Comparison of ENCODE assay signal across 12 mouse cellular contexts in the genomic region with DNA sequence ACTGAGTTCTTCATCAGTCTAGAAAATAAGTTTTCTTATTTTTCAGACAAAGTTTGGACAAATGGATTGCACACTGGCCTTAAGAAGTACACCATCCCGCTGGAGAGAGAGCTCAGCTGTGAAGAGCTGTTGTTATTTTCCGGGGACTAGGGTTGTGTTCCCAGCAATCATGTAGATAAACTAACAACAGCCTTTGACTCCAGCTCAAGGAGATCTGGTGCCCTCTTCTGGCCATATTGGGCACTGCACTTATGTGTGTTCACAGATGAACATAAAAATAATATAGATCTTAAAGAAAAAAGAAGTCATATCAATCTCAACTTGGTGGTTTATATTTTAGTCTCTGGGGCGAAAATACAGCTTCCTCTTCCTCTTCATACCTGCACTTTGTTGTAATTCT.
A peak's percentile ranks its signal among the peaks of the same experiment; 100 is the strongest.
DNase-seq lines count a peak whose midpoint lies in the region; ATAC-seq and TF ChIP-seq lines count a peak whose summit lies in the region.
"Had no signal": no experiment of that assay in that cellular context is flagged by ENCODE, and none has a peak within 500 bp of the region (broad histone marks: within the 10 kb centered on the region; RNA-seq: fewer than 3 reads in every experiment).

No protein-coding gene starts in this region.

- 85% methylated on average over 3 of the region's 3 CpGs for WGBS in kidney, embryonic 14.5 days
- 87% methylated on average over 3 of the region's 3 CpGs for WGBS in midbrain, embryonic 14.5 days
- 89% methylated on average over 3 of the region's 3 CpGs for WGBS in midbrain, embryonic 15.5 days

- TF ChIP-seq POLR2A in cortical plate, adult 2 months (IDR thresholded peaks at IDR 0.05; ENCODE audit: extremely low read depth, insufficient read depth, low read length): no peak

- H3K9ac ChIP-seq in kidney, embryonic 14.5 days (ENCODE audit: low read depth, low read length): no peak overlapping the region
- no peak overlapping the region for H3K9ac ChIP-seq in midbrain, embryonic 14.5 days (replicated peaks; ENCODE audit: low read length)
- H3K9ac ChIP-seq in midbrain, embryonic 15.5 days: no peak overlapping the region
- H3K9ac ChIP-seq: embryonic facial prominence, embryonic 12.5 days had no signal

- peak; percentile 5 for DNase-seq in adrenal gland, postnatal 14 days
- DNase-seq in adrenal gland, adult (ENCODE audit: inconsistent age in 2 of 2, low spot score in 1 of 2): no peak
- DNase-seq in kidney, adult 9 months: peak; percentile 1
- DNase-seq in midbrain, embryonic 14.5 days: peak; percentile 25
- no peak for DNase-seq in right cerebral cortex, postnatal 25 days
- DNase-seq: cerebellum, adult 9-11 months; gastrocnemius, postnatal 14 days had no signal

- H3K27ac ChIP-seq in kidney, embryonic 14.5 days (ENCODE audit: low read depth, low read length): no peak overlapping the region
- H3K27ac ChIP-seq in midbrain, embryonic 14.5 days (replicated peaks; ENCODE audit: low read depth, low read length): no peak overlapping the region
- H3K27ac ChIP-seq in midbrain, embryonic 15.5 days: no peak overlapping the region
- H3K27ac ChIP-seq in cortical plate, adult 2 months (ENCODE audit: insufficient read depth, low read length): no peak overlapping the region
- H3K27ac ChIP-seq: embryonic facial prominence, embryonic 12.5 days; macrophage had no signal

- H3K27me3 ChIP-seq in kidney, embryonic 14.5 days (ENCODE audit: control insufficient read depth, insufficient read depth, low read length): no peaks in the 10 kb centered on the region
- no peaks in the 10 kb centered on the region for H3K27me3 ChIP-seq in midbrain, embryonic 14.5 days (ENCODE audit: control insufficient read depth, insufficient read depth, low read length)
- no peaks in the 10 kb centered on the region for H3K27me3 ChIP-seq in midbrain, embryonic 15.5 days (replicated peaks)
- H3K27me3 ChIP-seq: embryonic facial prominence, embryonic 12.5 days had no signal

- ATAC-seq in kidney, embryonic 14.5 days (ENCODE audit: low FRiP score, low TSS enrichment): no peak
- no peak for ATAC-seq in midbrain, embryonic 14.5 days (ENCODE audit: low FRiP score, low TSS enrichment)
- no peak for ATAC-seq in midbrain, embryonic 15.5 days (replicated peaks)

- peak; percentile 15; the same call in 1 of the 2 replicates for TF ChIP-seq CTCF in cortical plate, adult 2 months (IDR thresholded peaks at IDR 0.05; ENCODE audit: extremely low read depth, insufficient read depth, low read length)

- H3K4me2 ChIP-seq in kidney, embryonic 14.5 days (replicated peaks; ENCODE audit: low read depth, low read length): no peak overlapping the region
- H3K4me2 ChIP-seq in midbrain, embryonic 14.5 days (ENCODE audit: low read length): no peak overlapping the region
- no peak overlapping the region for H3K4me2 ChIP-seq in midbrain, embryonic 15.5 days
- H3K4me2 ChIP-seq: embryonic facial prominence, embryonic 12.5 days had no signal

- H3K36me3 ChIP-seq in kidney, embryonic 14.5 days (ENCODE audit: control insufficient read depth, insufficient read depth, low read length): no peaks in the 10 kb centered on the region
- no peaks in the 10 kb centered on the region for H3K36me3 ChIP-seq in midbrain, embryonic 14.5 days (ENCODE audit: control insufficient read depth, insufficient read depth, low read length)
- H3K36me3 ChIP-seq in midbrain, embryonic 15.5 days (replicated peaks): no peaks in the 10 kb centered on the region
- H3K36me3 ChIP-seq: embryonic facial prominence, embryonic 12.5 days had no signal

- no peak overlapping the region for H3K4me3 ChIP-seq in kidney, embryonic 14.5 days (ENCODE audit: low read length)
- H3K4me3 ChIP-seq in midbrain, embryonic 14.5 days (replicated peaks; ENCODE audit: low read depth, low read length): no peak overlapping the region
- no peak overlapping the region for H3K4me3 ChIP-seq in midbrain, embryonic 15.5 days
- no peak overlapping the region for H3K4me3 ChIP-seq in cortical plate, adult 2 months (ENCODE audit: insufficient read depth, low read length)
- H3K4me3 ChIP-seq: embryonic facial prominence, embryonic 12.5 days had no signal

- H3K9me3 ChIP-seq in kidney, embryonic 14.5 days (ENCODE audit: control insufficient read depth, low read length): peaks cover 4% of the 10 kb centered on the region; the same call in 1 of the 2 replicates
- no peaks in the 10 kb centered on the region for H3K9me3 ChIP-seq in midbrain, embryonic 14.5 days (ENCODE audit: control insufficient read depth, low read length)
- H3K9me3 ChIP-seq in midbrain, embryonic 15.5 days: no peaks in the 10 kb centered on the region

- no peaks in the 10 kb centered on the region for H3K4me1 ChIP-seq in kidney, embryonic 14.5 days (ENCODE audit: control insufficient read depth, insufficient read depth, low read length)
- H3K4me1 ChIP-seq in midbrain, embryonic 14.5 days (ENCODE audit: control insufficient read depth, insufficient read depth, low read length): no peaks in the 10 kb centered on the region
- no peaks in the 10 kb centered on the region for H3K4me1 ChIP-seq in midbrain, embryonic 15.5 days
- H3K4me1 ChIP-seq in cortical plate, adult 2 months (ENCODE audit: control insufficient read depth, insufficient read depth, low read length): no peaks in the 10 kb centered on the region
- H3K4me1 ChIP-seq: embryonic facial prominence, embryonic 12.5 days had no signal

Comparison
In these comparisons a context has a peak if more than half of its experiments do, and no peak if none do; other contexts are left out.
1. DNase-seq: peak in adrenal gland, postnatal 14 days (single experiment), kidney, adult 9 months (single experiment) and midbrain, embryonic 14.5 days (single experiment); none in adrenal gland, adult (0 of 2) and right cerebral cortex, postnatal 25 days (single experiment).